In the genomic region with DNA sequence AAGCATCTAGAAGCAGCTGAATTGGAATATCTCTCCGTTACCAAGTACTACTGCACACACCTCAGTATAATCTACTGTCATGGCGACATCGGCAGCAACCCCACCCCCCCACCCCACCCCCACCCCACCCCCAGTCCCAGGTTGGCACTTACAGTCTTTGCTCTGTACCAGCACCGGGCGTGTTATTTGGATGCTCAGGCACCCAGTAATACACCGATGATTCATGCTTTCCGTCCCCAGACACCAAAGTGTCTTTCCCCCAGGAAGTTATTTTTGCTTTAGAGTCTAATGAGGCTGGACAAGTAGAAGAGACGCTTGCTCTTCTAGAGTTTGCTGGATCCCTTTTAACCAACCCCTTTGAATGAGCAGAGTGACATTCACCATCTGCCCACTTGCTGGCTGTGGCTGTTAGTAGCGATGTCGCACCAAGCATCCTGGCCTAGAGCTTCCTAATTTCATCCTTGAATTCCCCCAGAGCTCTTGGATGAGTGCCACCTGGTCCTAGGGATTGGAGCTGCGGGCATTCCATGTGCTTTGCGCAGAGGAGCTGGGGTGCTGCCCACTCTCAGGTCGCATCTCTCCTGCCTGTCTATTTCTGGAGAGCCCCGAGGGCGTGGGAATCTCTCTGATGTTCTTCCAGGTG, we compare ENCODE assay signal across 8 mouse cellular contexts.
DNase-seq lines count a peak whose midpoint lies in the region.

No protein-coding gene starts in this region.

- DNase-seq in kidney, postnatal 10 days = peak; percentile 13
- no peak for DNase-seq in kidney, adult 9 months
- DNase-seq in cerebellum, adult 11-12 months = peak; percentile 84
- DNase-seq in gastrocnemius, postnatal 25 days = peak; percentile 31
- DNase-seq in right cerebral cortex, postnatal 10 days (ENCODE audit: low spot score in 2 of 2) = peak; percentile 58 to 59
- no peak for DNase-seq in lung, adult 18-20 months
- DNase-seq in lung, postnatal 36 days = no peak
- DNase-seq in c-Kit-positive CD71-positive TER-119-positive erythroid progenitor cells, embryonic 14.5 days (ENCODE audit: low spot score) = no peak

Comparison
In these comparisons a context has a peak if more than half of its experiments do, and no peak if none do; other contexts are left out.
1. DNase-seq: peak in kidney, postnatal 10 days (single experiment), cerebellum, adult 11-12 months (single experiment), gastrocnemius, postnatal 25 days (single experiment) and right cerebral cortex, postnatal 10 days (2 of 2); none in kidney, adult 9 months (single experiment), lung, adult 18-20 months (0 of 2), lung, postnatal 36 days (single experiment) and c-Kit-positive CD71-positive TER-119-positive erythroid progenitor cells, embryonic 14.5 days (single experiment).